Mouse (Mus musculus) ES-Bruce4 (cell line): ENCODE measurements around the gene Htr7.

Source experiments
- CTCF ChIP-seq: IDR thresholded peaks from one replicate; pipeline ENCODE4 v1.8.1; 2011; ENCODE audit warnings: low read depth, low read length
- EP300 ChIP-seq: IDR thresholded peaks from 2 replicates; pipeline ENCODE4 v1.6.1; 2011; ENCODE audit warnings: low read depth, low read length; ENCODE audit not compliant: insufficient read depth
- POLR2A ChIP-seq: IDR thresholded peaks from one replicate; pipeline ENCODE4 v1.8.1; 2011; ENCODE audit warnings: low read length; ENCODE audit not compliant: insufficient read depth

DNA sequence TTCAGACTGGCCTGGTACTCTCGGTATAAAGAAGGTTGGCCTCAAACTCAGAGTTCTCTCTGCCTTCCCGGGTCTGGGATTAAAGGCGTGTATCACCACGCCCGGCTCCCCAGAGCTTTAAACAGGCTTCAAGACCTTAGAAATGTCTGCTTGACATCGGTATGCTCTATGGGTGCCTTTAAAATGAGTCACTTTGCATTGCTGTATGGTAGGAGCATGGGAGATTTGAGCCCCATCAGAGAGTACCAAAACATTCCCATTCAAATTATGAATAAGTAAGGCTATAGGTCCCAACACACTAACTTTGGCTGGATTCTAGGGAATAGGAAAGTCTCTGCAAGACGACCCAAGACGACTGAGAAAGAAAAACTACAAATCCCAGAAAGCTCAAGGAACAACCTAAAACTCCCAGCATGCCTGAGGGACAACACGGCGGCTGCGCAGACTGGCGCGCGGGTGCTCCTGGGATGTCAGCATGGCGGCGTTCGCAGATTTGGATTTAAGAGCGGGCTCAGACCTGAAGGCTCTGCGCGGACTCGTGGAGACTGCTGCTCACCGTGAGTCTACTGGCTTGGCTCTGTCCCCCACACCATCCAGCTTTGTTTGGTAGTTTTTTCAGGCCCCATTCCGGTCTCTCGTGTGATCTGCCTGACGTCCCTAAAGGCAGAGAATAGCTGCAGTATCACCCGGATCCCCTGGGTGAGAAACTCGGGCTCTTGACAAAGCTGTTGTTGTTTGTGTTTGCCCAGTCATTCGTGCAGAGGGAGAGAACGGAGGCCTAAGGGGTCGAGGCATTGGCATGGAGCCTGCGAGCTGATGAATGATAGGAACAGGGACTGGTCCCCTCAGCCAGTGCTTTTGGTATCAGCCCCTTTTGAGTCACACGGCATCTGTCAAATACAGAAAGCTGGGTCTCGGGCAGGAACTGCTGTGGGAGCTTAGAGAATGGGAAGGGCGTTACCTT, 26.2 kb upstream of the Htr7 start, which contains the start of gene Rpp30:
- peak; percentile 39 for TF ChIP-seq POLR2A
- no peak for TF ChIP-seq CTCF
- TF ChIP-seq EP300, result no peak
